Mouse (Mus musculus) limb, embryonic 15.5 days (tissue): ENCODE measurements around the gene Ell. TPM values are rescaled to one million over a fixed set of nuclear protein-coding genes. Genes with fewer than 3 reads are reported as not detected.

Experiments used
- ATAC-seq: fragments of 200-750 bp; cut with Nextera tagmentation; 2 replicates; pipeline ENCODE4 v1.8.0; 2017; ENCODE audit warnings: low read depth, moderate TSS enrichment; ENCODE audit not compliant: insufficient number of reproducible peaks, low FRiP score, low TSS enrichment
- H3K27ac ChIP-seq: fragments of 300-500 bp; sonication (generic); 2 replicates; pipeline ENCODE4 v1.5.1; 2015; ENCODE audit warnings: moderate library complexity, mild to moderate bottlenecking, inconsistent platforms
- H3K27me3 ChIP-seq: fragments of 300-500 bp; sonication (generic); 2 replicates; pipeline ENCODE4 v1.6.1; 2015; ENCODE audit warnings: inconsistent platforms
- H3K36me3 ChIP-seq: fragments of 300-500 bp; sonication (generic); 2 replicates; pipeline ENCODE4 v1.6.1; 2015; ENCODE audit warnings: inconsistent platforms
- H3K4me1 ChIP-seq: fragments of 300-500 bp; sonication (generic); 2 replicates; pipeline ENCODE4 v1.6.1; 2015; ENCODE audit warnings: inconsistent platforms
- H3K4me2 ChIP-seq: fragments of 300-500 bp; sonication (generic); 2 replicates; pipeline ENCODE4 v1.6.1; 2015; ENCODE audit warnings: mild to moderate bottlenecking, inconsistent platforms
- H3K4me3 ChIP-seq: fragments of 300-500 bp; sonication (generic); 2 replicates; pipeline ENCODE4 v1.5.1; 2015; ENCODE audit warnings: mild to moderate bottlenecking, inconsistent platforms
- H3K9ac ChIP-seq: fragments of 300-500 bp; sonication (generic); 2 replicates; pipeline ENCODE4 v1.6.1; 2015; ENCODE audit warnings: inconsistent platforms
- H3K9me3 ChIP-seq: fragments of 300-500 bp; sonication (generic); 2 replicates; pipeline ENCODE4 v1.6.1; 2016; ENCODE audit warnings: inconsistent platforms
- WGBS: fragments of 180-500 bp; shearing (Covaris S2); methylation state at CpG from one replicate; pipeline ENCODE4 v1.1.7; 2015; 5-methylcytosine and 5-hydroxymethylcytosine counted together
- polyA plus RNA-seq: library from polyadenylated mRNA; unstranded; fragments of >200 nt; fragmentation: Nextera tagmentation; extraction: Ambion mirVana; gene quantifications from 2 replicates; pipeline ENCODE4 v1.2.1, GENCODE M21; 2015

The Ell gene
- 20.4 and 21.1 TPM in 2 replicates for polyA plus RNA-seq

- H3K27ac ChIP-seq, result peak within 1 kb of the TSS; percentile 97
Observed at GRCm38 (mm10) chr8:70539077-70539813, at the start of gene Ell. Gene Ell (plus strand): TSS chr8:70539457.

GRCm38 (mm10) chr8:70489576-70489975 is 49.7 kb upstream of the Ell start:
- Histone ChIP-seq H3K27me3 (peaks cover 96% of the 10 kb centered on the region), H3K4me1 (peaks cover 74% of the 10 kb centered on the region), H3K9ac (0 out of 2 replicates have a peak overlapping the region, but pooled peaks have one; percentile 17), H3K27ac (no peak overlapping the region), H3K4me2 (peak overlapping the region; percentile 64), H3K9me3 (no peaks in the 10 kb centered on the region), H3K4me3 (peak overlapping the region; percentile 34), H3K36me3 (no peaks in the 10 kb centered on the region)
- WGBS, result under 1% methylated on average over 20 of the region's 41 CpGs
- no peak for ATAC-seq

More at GRCm38 (mm10) chr8:70539077-70539813, at the start of gene Ell:
- H3K36me3 ChIP-seq, result peaks cover 27% of the 10 kb centered on the region
- peak within 1 kb of the TSS; percentile 84 for H3K4me3 ChIP-seq
- H3K4me1 ChIP-seq, result peaks cover 31% of the 10 kb centered on the region
- peak within 1 kb of the TSS; percentile 93 for H3K4me2 ChIP-seq
- ATAC-seq, result peak; percentile 94
- under 1% methylated on average over 55 of the region's 58 CpGs for WGBS
- H3K27me3 ChIP-seq, result no peaks in the 10 kb centered on the region
- peak within 1 kb of the TSS; percentile 93 for H3K9ac ChIP-seq
- H3K9me3 ChIP-seq, result no peaks in the 10 kb centered on the region

GRCm38 (mm10) chr8:70490061-70490879 is 49.0 kb upstream of the Ell start:
- Histone ChIP-seq H3K4me3 (peak overlapping the region; percentile 34; the same call in 1 of the 2 replicates), H3K36me3 (no peaks in the 10 kb centered on the region), H3K9me3 (no peaks in the 10 kb centered on the region), H3K27me3 (peaks cover 96% of the 10 kb centered on the region), H3K4me1 (peaks cover 81% of the 10 kb centered on the region), H3K4me2 (peak overlapping the region; percentile 64), H3K9ac (no peak overlapping the region), H3K27ac (no peak overlapping the region)
- no peak for ATAC-seq
- 31% methylated on average over 10 of the region's 10 CpGs for WGBS

GRCm38 (mm10) chr8:70490880-70491495 is 48.3 kb upstream of the Ell start:
- no peak overlapping the region for H3K4me3 ChIP-seq
- ATAC-seq, result no peak
- H3K27me3 ChIP-seq, result peaks cover 95% of the 10 kb centered on the region
- H3K4me2 ChIP-seq, result no peak overlapping the region
- peaks cover 88% of the 10 kb centered on the region for H3K4me1 ChIP-seq
- no peaks in the 10 kb centered on the region for H3K9me3 ChIP-seq
- 9% methylated on average over 20 of the region's 20 CpGs for WGBS
- no peak overlapping the region for H3K9ac ChIP-seq
- no peak overlapping the region for H3K27ac ChIP-seq
- H3K36me3 ChIP-seq, result no peaks in the 10 kb centered on the region

GRCm38 (mm10) chr8:70492664-70493640 is 46.3 kb upstream of the Ell start, which contains the start of gene Crlf1:
Gene Crlf1 (plus strand): TSS chr8:70493158.
- H3K27me3 ChIP-seq, result peaks cover 94% of the 10 kb centered on the region
- no peaks in the 10 kb centered on the region for H3K9me3 ChIP-seq
- peak within 1 kb of the TSS; percentile 53 for H3K4me3 ChIP-seq
- no peak for ATAC-seq
- H3K4me2 ChIP-seq, result peak within 1 kb of the TSS; percentile 89
- WGBS, result under 1% methylated on average over 70 of the region's 93 CpGs
- peak within 1 kb of the TSS; percentile 44 for H3K9ac ChIP-seq
- H3K36me3 ChIP-seq, result no peaks in the 10 kb centered on the region
- H3K4me1 ChIP-seq, result peaks cover 84% of the 10 kb centered on the region
- peak within 1 kb of the TSS; percentile 57 for H3K27ac ChIP-seq

GRCm38 (mm10) chr8:70493692-70494415 is 45.4 kb upstream of the Ell start:
- H3K4me2 ChIP-seq, result peak overlapping the region; percentile 89
- WGBS, result under 1% methylated on average over 46 of the region's 47 CpGs
- no peaks in the 10 kb centered on the region for H3K36me3 ChIP-seq
- no peak for ATAC-seq
- peak overlapping the region; percentile 57 for H3K27ac ChIP-seq
- peak overlapping the region; percentile 53 for H3K4me3 ChIP-seq
- H3K9me3 ChIP-seq, result no peaks in the 10 kb centered on the region
- H3K27me3 ChIP-seq, result peaks cover 90% of the 10 kb centered on the region
- H3K4me1 ChIP-seq, result peaks cover 75% of the 10 kb centered on the region
- peak overlapping the region; percentile 44 for H3K9ac ChIP-seq

- H3K27me3 ChIP-seq, result peaks cover 87% of the 10 kb centered on the region
- H3K36me3 ChIP-seq, result no peaks in the 10 kb centered on the region
- H3K9ac ChIP-seq, result 0 out of 2 replicates have a peak overlapping the region, but pooled peaks have one; percentile 21
- 3% methylated on average over 25 of the region's 28 CpGs for WGBS
- peak overlapping the region; percentile 53 for H3K4me3 ChIP-seq
- H3K4me1 ChIP-seq, result peaks cover 69% of the 10 kb centered on the region
- peak overlapping the region; percentile 89 for H3K4me2 ChIP-seq
- no peak for ATAC-seq
- H3K9me3 ChIP-seq, result no peaks in the 10 kb centered on the region
- peak overlapping the region; percentile 68; the same call in 1 of the 2 replicates for H3K27ac ChIP-seq
Observed at GRCm38 (mm10) chr8:70494416-70494945, 44.8 kb upstream of the Ell start.

- ATAC-seq, result no peak
- Histone ChIP-seq H3K4me3 (peak overlapping the region; percentile 53), H3K36me3 (no peaks in the 10 kb centered on the region), H3K27ac (peak overlapping the region; percentile 68), H3K9me3 (no peaks in the 10 kb centered on the region), H3K4me2 (peak overlapping the region; percentile 89), H3K27me3 (peaks cover 88% of the 10 kb centered on the region), H3K9ac (0 out of 2 replicates have a peak overlapping the region, but pooled peaks have one; percentile 31), H3K4me1 (peaks cover 67% of the 10 kb centered on the region)
- WGBS, result 3% methylated on average over 18 of the region's 21 CpGs
Observed at GRCm38 (mm10) chr8:70495001-70495770, 44.1 kb upstream of the Ell start.

GRCm38 (mm10) chr8:70495771-70496062 is 43.5 kb upstream of the Ell start:
- WGBS, result 15% methylated on average over 12 of the region's 12 CpGs
- H3K36me3 ChIP-seq, result no peaks in the 10 kb centered on the region
- peaks cover 67% of the 10 kb centered on the region for H3K4me1 ChIP-seq
- ATAC-seq, result no peak
- H3K9me3 ChIP-seq, result no peaks in the 10 kb centered on the region
- H3K27ac ChIP-seq, result peak overlapping the region; percentile 68
- peaks cover 88% of the 10 kb centered on the region for H3K27me3 ChIP-seq
- H3K4me3 ChIP-seq, result peak overlapping the region; percentile 53
- H3K4me2 ChIP-seq, result peak overlapping the region; percentile 89
- 0 out of 2 replicates have a peak overlapping the region, but pooled peaks have one; percentile 31 for H3K9ac ChIP-seq
